Mouse (Mus musculus) kidney, adult 2 months (tissue): ENCODE results near the gene Gnb1l. TPM values are rescaled to one million over a fixed set of nuclear protein-coding genes. Genes with fewer than 3 reads are reported as not detected.

Experiments
- DNase-seq: peaks from one replicate; pipeline ENCODE4 v3.0.0; 2021
- H3K27ac ChIP-seq: fragments of 200-500 bp; 2 replicates; pipeline ENCODE4 v1.5.1; 2012; ENCODE audit warnings: low read depth, low read length, control low read depth, inconsistent platforms; ENCODE audit not compliant: insufficient read depth
- H3K27me3 ChIP-seq: fragments of 200-500 bp; replicated peaks from 2 replicates; pipeline ENCODE4 v1.6.1; 2012; ENCODE audit warnings: mild to moderate bottlenecking, moderate library complexity, low read length, inconsistent platforms; ENCODE audit not compliant: control insufficient read depth, insufficient read depth
- H3K36me3 ChIP-seq: fragments of 200-500 bp; 2 replicates; pipeline ENCODE4 v1.6.1; 2012; ENCODE audit warnings: mild to moderate bottlenecking, moderate library complexity, low read length, inconsistent platforms; ENCODE audit not compliant: control insufficient read depth, insufficient read depth
- H3K4me1 ChIP-seq: fragments of 200-500 bp; 2 replicates; pipeline ENCODE4 v1.6.1; 2011; ENCODE audit warnings: low read length; ENCODE audit not compliant: control insufficient read depth, insufficient read depth
- H3K4me3 ChIP-seq: fragments of 200-500 bp; 2 replicates; pipeline ENCODE4 v1.5.1; 2011; ENCODE audit warnings: mild to moderate bottlenecking, low read depth, low read length, control low read depth; ENCODE audit not compliant: insufficient read depth
- CTCF ChIP-seq: fragments of 200-500 bp; conservative IDR thresholded peaks from 2 replicates; pipeline ENCODE4 v1.5.1; 2011; ENCODE audit warnings: low read depth, mild to moderate bottlenecking, control low read depth, low read length, moderate library complexity, mixed read lengths; ENCODE audit not compliant: insufficient read depth, insufficient read length
- POLR2A ChIP-seq: fragments of 200-500 bp; IDR thresholded peaks from one replicate; pipeline ENCODE4 v1.6.1; 2011; ENCODE audit warnings: low read depth, low read length, control low read depth
- WGBS: fragments of 180-500 bp; shearing (Covaris S2); methylation state at CpG from one replicate; pipeline ENCODE4 v1.1.7; 2018; 5-methylcytosine and 5-hydroxymethylcytosine counted together
- polyA plus RNA-seq: library from polyadenylated mRNA; depleted of rRNA; stranded (reverse); fragments of >200 nt; gene quantifications from 2 replicates; pipeline ENCODE4 v1.2.3, GENCODE M21; 2012; rRNA removed

Gene Gnb1l
- polyA plus RNA-seq, 1 experiment: 10.7 TPM

DNA sequence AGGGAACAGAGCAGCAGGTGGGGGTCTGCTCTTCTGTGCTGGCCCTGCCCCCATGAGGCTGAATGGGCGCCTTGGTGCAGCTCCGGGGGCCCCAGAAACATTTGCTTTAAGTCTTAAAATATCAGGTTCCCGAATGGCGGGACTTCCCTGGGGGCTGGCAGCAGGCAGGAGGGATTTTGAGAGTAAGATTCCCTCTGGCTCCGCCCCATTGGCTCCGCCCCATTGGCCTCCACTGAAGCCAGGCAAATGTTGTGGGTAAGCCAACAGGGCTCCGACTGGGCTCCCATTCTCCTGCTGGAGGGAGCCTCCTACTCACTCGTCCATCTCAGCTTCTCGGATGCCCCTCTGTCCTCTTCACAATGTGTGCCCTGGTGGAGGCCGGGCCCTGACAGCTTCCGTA, 109.7 kb downstream of the Gnb1l start:
- TF ChIP-seq POLR2A: no peak
- Histone ChIP-seq H3K4me3 (no peak overlapping the region), H3K36me3 (no peaks in the 10 kb centered on the region), H3K27ac (no peak overlapping the region), H3K27me3 (no peaks in the 10 kb centered on the region), H3K4me1 (no peaks in the 10 kb centered on the region)
- WGBS: 30% methylated on average over 11 of the region's 11 CpGs
- no peak for DNase-seq

GRCm38 (mm10) chr16:18609099-18609498, 110.6 kb downstream of the Gnb1l start:
- no peaks in the 10 kb centered on the region for H3K36me3 ChIP-seq
- H3K27me3 ChIP-seq: no peaks in the 10 kb centered on the region
- 85% methylated on average over 2 of the region's 2 CpGs for WGBS

DNA sequence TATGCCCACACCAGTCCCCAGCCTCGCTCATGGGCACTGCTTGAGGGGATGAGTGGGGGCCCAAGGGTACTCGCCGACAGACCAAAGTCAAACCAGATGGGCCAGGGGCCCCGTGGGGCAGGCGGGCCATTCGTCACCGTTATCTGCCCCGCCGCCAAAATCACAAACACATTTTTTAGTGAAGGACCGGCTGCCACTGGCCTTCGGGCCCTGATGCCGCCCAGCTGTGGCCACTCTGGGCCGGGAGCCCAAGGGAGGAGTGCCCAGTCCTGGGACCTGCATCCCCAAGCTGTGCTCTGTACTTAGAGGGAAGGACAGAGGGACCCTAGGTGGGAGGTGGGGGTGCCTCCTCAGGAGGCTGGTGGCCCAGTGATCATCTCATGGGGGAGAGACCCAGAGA, 113.2 kb downstream of the Gnb1l start:
- Histone ChIP-seq H3K27ac (no peak overlapping the region), H3K36me3 (no peaks in the 10 kb centered on the region), H3K27me3 (no peaks in the 10 kb centered on the region), H3K4me3 (no peak overlapping the region), H3K4me1 (no peaks in the 10 kb centered on the region)
- DNase-seq: no peak
- WGBS: 77% methylated on average over 13 of the region's 13 CpGs
- TF ChIP-seq CTCF (no peak), POLR2A (no peak)

More at GRCm38 (mm10) chr16:18609099-18609498, 110.6 kb downstream of the Gnb1l start:
- TF ChIP-seq POLR2A (no peak), CTCF (no peak)
- no peak for DNase-seq
- H3K4me3 ChIP-seq: no peak overlapping the region
- no peaks in the 10 kb centered on the region for H3K4me1 ChIP-seq
- H3K27ac ChIP-seq: no peak overlapping the region

GRCm38 (mm10) chr16:18613301-18613700, 114.8 kb downstream of the Gnb1l start:
- WGBS: 73% methylated on average over 3 of the region's 3 CpGs
- H3K27me3 ChIP-seq: no peaks in the 10 kb centered on the region
- no peaks in the 10 kb centered on the region for H3K36me3 ChIP-seq
- no peak overlapping the region for H3K4me3 ChIP-seq
- H3K4me1 ChIP-seq: no peaks in the 10 kb centered on the region
- H3K27ac ChIP-seq: no peak overlapping the region
- no peak for DNase-seq
- TF ChIP-seq CTCF: no peak
- TF ChIP-seq POLR2A: no peak

Other genes starting within 250 kb of the Gnb1l start
- gene Ranbp1, start 250.0 kb upstream of the Gnb1l start, polyA plus RNA-seq: 29.7 and 38.5 TPM in 2 replicates
- not detected in 2 replicates for gene Gm49776, start 240.4 kb upstream of the Gnb1l start, polyA plus RNA-seq
- 11.9 and 13.2 TPM in 2 replicates for gene Dgcr8, start 209.5 kb upstream of the Gnb1l start, polyA plus RNA-seq
- gene Tango2, start 150.6 kb upstream of the Gnb1l start, polyA plus RNA-seq: 147 and 158 TPM in 2 replicates
- 94.2 and 98.5 TPM in 2 replicates for gene Arvcf, start 150.5 kb upstream of the Gnb1l start, polyA plus RNA-seq
- 35.2 and 39.1 TPM in 2 replicates for gene Txnrd2, start 72.3 kb upstream of the Gnb1l start, polyA plus RNA-seq
- 519 and 582 TPM in 2 replicates for gene Comt, start 71.9 kb upstream of the Gnb1l start, polyA plus RNA-seq
- gene Rtl10, start 188 bp downstream of the Gnb1l start, polyA plus RNA-seq: 5.0 and 6.9 TPM in 2 replicates
- gene Tbx1, start 92.0 kb downstream of the Gnb1l start, polyA plus RNA-seq: 0.15 and 1.7 TPM in 2 replicates
- gene Gp1bb, start 123.7 kb downstream of the Gnb1l start, polyA plus RNA-seq: 0.34 and 0.69 TPM in 2 replicates
- gene Gm49601, start 127.7 kb downstream of the Gnb1l start, polyA plus RNA-seq: 1.1 and 1.4 TPM in 2 replicates
- gene Sept5, start 131.2 kb downstream of the Gnb1l start, polyA plus RNA-seq: 3.1 and 3.8 TPM in 2 replicates